8 mouse cellular contexts compared by ENCODE assay signal in genomic region chr11:29171959-29172391, GRCm38 (mm10). TPM values are rescaled to one million over a fixed set of nuclear protein-coding genes. Genes with fewer than 3 reads are reported as not detected.
DNase-seq lines count a peak whose midpoint lies in the region; ATAC-seq and TF ChIP-seq lines count a peak whose summit lies in the region.

No protein-coding gene starts in this region.

- H3K9ac ChIP-seq in kidney, embryonic 16.5 days (replicated peaks; ENCODE audit: low read length), result peak overlapping the region; percentile 69
- H3K9ac ChIP-seq in liver, adult 2 months (ENCODE audit: low read depth, low read length), result peak overlapping the region; percentile 59

- H3K4me1 ChIP-seq in bone marrow, adult 2 months (ENCODE audit: control insufficient read depth, insufficient read depth, low read length), result no peaks in the 10 kb centered on the region
- H3K4me1 ChIP-seq in embryonic fibroblast, embryonic 13.5 days (ENCODE audit: control insufficient read depth, insufficient read depth, low read length), result no peaks in the 10 kb centered on the region
- H3K4me1 ChIP-seq in heart, embryonic 10.5 days, result peaks cover 14% of the 10 kb centered on the region
- H3K4me1 ChIP-seq in kidney, embryonic 16.5 days (ENCODE audit: insufficient read depth, low read length), result peaks cover 9% of the 10 kb centered on the region
- peaks cover 1% of the 10 kb centered on the region; the same call in 1 of the 2 replicates for H3K4me1 ChIP-seq in liver, adult 2 months (ENCODE audit: control insufficient read depth, insufficient read depth, low read length)

- peak overlapping the region; percentile 100 for H3K4me3 ChIP-seq in bone marrow, adult 2 months (replicated peaks; ENCODE audit: control insufficient read depth, low read depth, low read length)
- peak overlapping the region; percentile 73 for H3K4me3 ChIP-seq in embryonic fibroblast, embryonic 13.5 days (ENCODE audit: insufficient read depth, low read length)
- H3K4me3 ChIP-seq in heart, embryonic 10.5 days, result peak overlapping the region; percentile 95
- H3K4me3 ChIP-seq in kidney, embryonic 16.5 days (ENCODE audit: low read length), result peak overlapping the region; percentile 97
- peak overlapping the region; percentile 98 for H3K4me3 ChIP-seq in liver, adult 2 months (ENCODE audit: insufficient read depth, low read depth, low read length)

- no peaks in the 10 kb centered on the region for H3K9me3 ChIP-seq in heart, embryonic 10.5 days
- H3K9me3 ChIP-seq in kidney, embryonic 16.5 days (ENCODE audit: low read length), result no peaks in the 10 kb centered on the region

- no peak for TF ChIP-seq CTCF in bone marrow, adult 2 months (IDR thresholded peaks at IDR 0.05; ENCODE audit: control insufficient read depth, insufficient read depth, low read length)
- no peak for TF ChIP-seq CTCF in embryonic fibroblast, embryonic 13.5 days (IDR thresholded peaks at IDR 0.05; ENCODE audit: borderline replicate concordance, insufficient read depth, low read length)
- TF ChIP-seq CTCF in liver, adult 2 months (IDR thresholded peaks at IDR 0.05; ENCODE audit: low read depth, low read length), result no peak

- TF ChIP-seq POLR2A in bone marrow, adult 2 months (IDR thresholded peaks at IDR 0.05; ENCODE audit: borderline replicate concordance, control insufficient read depth, low read depth, low read length), result peak; percentile 29; the same call in 1 of the 2 replicates
- TF ChIP-seq POLR2A in embryonic fibroblast, embryonic 13.5 days (IDR thresholded peaks at IDR 0.05; ENCODE audit: low read depth, low read length), result peak; percentile 31; the same call in 1 of the 2 replicates
- peak; percentile 61 for TF ChIP-seq POLR2A in liver, adult 2 months (IDR thresholded peaks at IDR 0.05; ENCODE audit: extremely low read depth, insufficient read depth, low read length)

- H3K79me2 ChIP-seq in liver, adult 2 months (ENCODE audit: control insufficient read depth, insufficient read depth, low read length), result peaks cover 3% of the 10 kb centered on the region; the same call in 1 of the 2 replicates

- DNase-seq in 416B (ENCODE audit: low read depth), result peak; percentile 56
- peak; percentile 78 for DNase-seq in heart, embryonic 10.5 days (ENCODE audit: low spot score)
- peak; percentile 90 for DNase-seq in liver, adult 2 months (ENCODE audit: extremely low read depth, low read depth, low spot score)
- peak; percentile 60 for DNase-seq in spleen, postnatal 36 days (ENCODE audit: low spot score in 2 of 2)

- no peaks in the 10 kb centered on the region for H3K27me3 ChIP-seq in heart, embryonic 10.5 days (ENCODE audit: insufficient read depth, poor library complexity, severe bottlenecking)
- H3K27me3 ChIP-seq in kidney, embryonic 16.5 days (ENCODE audit: insufficient read depth, low read length), result no peaks in the 10 kb centered on the region
- H3K27me3 ChIP-seq in liver, adult 2 months (ENCODE audit: control insufficient read depth, insufficient read depth, low read length), result no peaks in the 10 kb centered on the region

- under 1% methylated on average over 34 of the region's 34 CpGs for WGBS in bone marrow, adult 2 months
- WGBS in heart, embryonic 10.5 days, result under 1% methylated on average over 34 of the region's 34 CpGs
- 0% methylated on average over 34 of the region's 34 CpGs for WGBS in kidney, embryonic 16.5 days
- whole genome bisulfite sequencing in liver, adult 2 months, result under 1% methylated on average over 34 of the region's 34 CpGs

- ATAC-seq in kidney, embryonic 16.5 days (ENCODE audit: low FRiP score, low TSS enrichment), result peak; percentile 55
- ATAC-seq in monocyte, adult 5-6 weeks (replicated peaks; ENCODE audit: insufficient number of reproducible peaks, low FRiP score, low TSS enrichment, poor library complexity, severe bottlenecking), result peak; percentile 25

- no peaks in the 10 kb centered on the region for H3K36me3 ChIP-seq in heart, embryonic 10.5 days
- H3K36me3 ChIP-seq in kidney, embryonic 16.5 days (ENCODE audit: insufficient read depth, low read length), result no peaks in the 10 kb centered on the region
- H3K36me3 ChIP-seq in liver, adult 2 months (ENCODE audit: control insufficient read depth, insufficient read depth, low read length), result no peaks in the 10 kb centered on the region

- peak overlapping the region; percentile 90 for H3K4me2 ChIP-seq in kidney, embryonic 16.5 days (replicated peaks; ENCODE audit: low read depth, low read length)

- H3K27ac ChIP-seq in bone marrow, adult 2 months (ENCODE audit: control insufficient read depth, insufficient read depth, low read depth, low read length, poor library complexity), result peak overlapping the region; percentile 96
- H3K27ac ChIP-seq in embryonic fibroblast, embryonic 13.5 days (ENCODE audit: insufficient read depth, low read length), result no peak overlapping the region
- H3K27ac ChIP-seq in heart, embryonic 10.5 days, result peak overlapping the region; percentile 99
- peak overlapping the region; percentile 98 for H3K27ac ChIP-seq in kidney, embryonic 16.5 days (ENCODE audit: low read length)
- peak overlapping the region; percentile 32 for H3K27ac ChIP-seq in liver, adult 2 months (replicated peaks; ENCODE audit: insufficient read depth, low read depth, low read length)

RNA-seq across cellular contexts. Expression of gene Ppp4r3b, which starts 0.7 kb away (rescaled TPM):
- polyA plus RNA-seq in bone marrow, adult 2 months (2011; ENCODE audit: insufficient read depth, insufficient read length, low replicate concordance, missing spikeins), result 34.2 and 41.6 TPM in 2 replicates
- 42.5 and 63.9 TPM in 2 replicates for polyA plus RNA-seq in embryonic fibroblast, embryonic 13.5 days (2011; ENCODE audit: insufficient read length, low read depth, missing spikeins)
- polyA plus RNA-seq in heart, embryonic 10.5 days (2016; fragmentation: Nextera tagmentation; extraction: Ambion mirVana), result 52.3 and 61.5 TPM in 2 replicates
- 82.6 and 90.8 TPM in 2 replicates for polyA plus RNA-seq in kidney, embryonic 16.5 days (2015; fragmentation: Nextera tagmentation; extraction: Ambion mirVana)
- total RNA-seq in liver, adult 2 months (2014; rRNA removed), result 37.7 and 38.8 TPM in 2 replicates
- polyA plus RNA-seq in liver, adult 2 months (2012; rRNA removed), result 5.1 and 5.7 TPM in 2 replicates
- total RNA-seq in monocyte, adult 5-6 weeks (2017), result 124 to 185 TPM (median 144 TPM) in 3 replicates

RNA-seq across cellular contexts. Expression of gene Pnpt1, which starts 41.4 kb away (rescaled TPM):
- 11.9 and 17.2 TPM in 2 replicates for polyA plus RNA-seq in bone marrow, adult 2 months (2011; ENCODE audit: insufficient read depth, insufficient read length, low replicate concordance, missing spikeins)
- polyA plus RNA-seq in embryonic fibroblast, embryonic 13.5 days (2011; ENCODE audit: insufficient read length, low read depth, missing spikeins), result 34.2 and 35.1 TPM in 2 replicates
- polyA plus RNA-seq in heart, embryonic 10.5 days (2016; fragmentation: Nextera tagmentation; extraction: Ambion mirVana), result 50.8 and 51.7 TPM in 2 replicates
- polyA plus RNA-seq in kidney, embryonic 16.5 days (2015; fragmentation: Nextera tagmentation; extraction: Ambion mirVana), result 45.0 and 46.1 TPM in 2 replicates
- 23.5 and 32.0 TPM in 2 replicates for total RNA-seq in liver, adult 2 months (2014; rRNA removed)
- 12.6 and 13.8 TPM in 2 replicates for polyA plus RNA-seq in liver, adult 2 months (2012; rRNA removed)
- total RNA-seq in monocyte, adult 5-6 weeks (2017), result 29.2 to 37.6 TPM (median 35.1 TPM) in 3 replicates
